Mouse (Mus musculus): Measurements from ENCODE around the gene Snap47.

- TF ChIP-seq POLR2A (IDR thresholded peaks at IDR 0.05; ENCODE audit: low read depth, low read length) (no peak), CTCF (conservative IDR thresholded peaks at IDR 0.05 in 1 of 2, IDR thresholded peaks at IDR 0.05 in 1 of 2; ENCODE audit: low read depth in 2 of 2, low read length in 2 of 2) (no peak), ZC3H11A (IDR thresholded peaks at IDR 0.05; ENCODE audit: low read depth, low read length) (no peak), ZKSCAN1 (IDR thresholded peaks at IDR 0.05; ENCODE audit: borderline replicate concordance, low read depth, low read length) (no peak), NRF1 (IDR thresholded peaks at IDR 0.05; ENCODE audit: low read depth, low read length) (no peak), HCFC1 (IDR thresholded peaks at IDR 0.05; ENCODE audit: low read depth, low read length) (no peak)
These were observed 27.9 kb downstream of the Snap47 start for GRCm38 (mm10) chr11:59423010-59423588.

Data from CH12.LX (cell line).